ENCODE assay signal across 19 mouse cellular contexts in genomic region chr2:109972310-109972709, GRCm38 (mm10). TPM values are rescaled to one million over a fixed set of nuclear protein-coding genes. Genes with fewer than 3 reads are reported as not detected.
DNase-seq lines count a peak whose midpoint lies in the region; ATAC-seq lines count a peak whose summit lies in the region.
"Had no signal": no experiment of that assay in that cellular context is flagged by ENCODE, and none has a peak within 500 bp of the region (broad histone marks: within the 10 kb centered on the region; RNA-seq: fewer than 3 reads in every experiment).

No protein-coding gene starts in this region.

- no peak for DNase-seq in embryonic facial prominence, embryonic 10.5 days (ENCODE audit: low spot score)
- DNase-seq in embryonic facial prominence, embryonic 14.5 days (ENCODE audit: low spot score): no peak
- DNase-seq in forebrain, embryonic 10.5 days (ENCODE audit: extremely low spot score, low spot score): no peak
- DNase-seq: adrenal gland, adult 2 months; adrenal gland, adult 8-10 months; adrenal gland, postnatal 10 days; adrenal gland, postnatal 14 days; adrenal gland, postnatal 25 days; adrenal gland, postnatal 36 days; B cell, adult 2 months; cerebellum, adult 11 months; cerebellum, adult 11-12 months; cerebellum, adult 18-20 months had no signal

- peaks cover 13% of the 10 kb centered on the region; the same call in 1 of the 2 replicates for H3K4me1 ChIP-seq in embryonic facial prominence, embryonic 12.5 days
- H3K4me1 ChIP-seq in embryonic facial prominence, embryonic 10.5 days: peaks cover 23% of the 10 kb centered on the region
- peaks cover 25% of the 10 kb centered on the region for H3K4me1 ChIP-seq in embryonic facial prominence, embryonic 14.5 days (ENCODE audit: control insufficient read depth, insufficient read depth, low read length)
- H3K4me1 ChIP-seq in forebrain, embryonic 10.5 days: peaks cover 14% of the 10 kb centered on the region

- no peaks in the 10 kb centered on the region for H3K9me3 ChIP-seq in embryonic facial prominence, embryonic 12.5 days
- no peaks in the 10 kb centered on the region for H3K9me3 ChIP-seq in embryonic facial prominence, embryonic 10.5 days
- H3K9me3 ChIP-seq in embryonic facial prominence, embryonic 14.5 days (ENCODE audit: control insufficient read depth, low read length): no peaks in the 10 kb centered on the region
- H3K9me3 ChIP-seq in forebrain, embryonic 10.5 days: no peaks in the 10 kb centered on the region
- H3K9me3 ChIP-seq: G1E had no signal

- no peaks in the 10 kb centered on the region for H3K27me3 ChIP-seq in embryonic facial prominence, embryonic 12.5 days
- no peaks in the 10 kb centered on the region for H3K27me3 ChIP-seq in embryonic facial prominence, embryonic 10.5 days (replicated peaks; ENCODE audit: low read depth, poor library complexity, severe bottlenecking)
- no peaks in the 10 kb centered on the region for H3K27me3 ChIP-seq in embryonic facial prominence, embryonic 14.5 days (replicated peaks; ENCODE audit: control insufficient read depth, insufficient read depth, low read length)
- peaks cover 26% of the 10 kb centered on the region for H3K27me3 ChIP-seq in forebrain, embryonic 10.5 days (ENCODE audit: poor library complexity, severe bottlenecking)
- H3K27me3 ChIP-seq: CH12.LX, Patski had no signal

- peak; percentile 68; the same call in 1 of the 2 replicates for ATAC-seq in embryonic facial prominence, embryonic 12.5 days (ENCODE audit: insufficient number of reproducible peaks, insufficient read depth, low FRiP score, low TSS enrichment)
- peak; percentile 70; the same call in 1 of the 2 replicates for ATAC-seq in embryonic facial prominence, embryonic 14.5 days (ENCODE audit: low read depth)
- ATAC-seq: activated CD4-positive, CD25-positive, alpha-beta regulatory T cell, adult 4 months; CD4-positive, CD25-positive, alpha-beta regulatory T cell, adult 4 months; Patski had no signal

- H3K4me3 ChIP-seq in embryonic facial prominence, embryonic 12.5 days: no peak overlapping the region
- H3K4me3 ChIP-seq in embryonic facial prominence, embryonic 10.5 days: no peak overlapping the region
- H3K4me3 ChIP-seq in embryonic facial prominence, embryonic 14.5 days (ENCODE audit: low read depth, low read length): no peak overlapping the region
- no peak overlapping the region for H3K4me3 ChIP-seq in forebrain, embryonic 10.5 days

- H3K36me3 ChIP-seq in embryonic facial prominence, embryonic 12.5 days: peaks cover 4% of the 10 kb centered on the region; the same call in 1 of the 2 replicates
- H3K36me3 ChIP-seq in embryonic facial prominence, embryonic 10.5 days (replicated peaks): peaks cover 10% of the 10 kb centered on the region
- H3K36me3 ChIP-seq in embryonic facial prominence, embryonic 14.5 days (ENCODE audit: control insufficient read depth, insufficient read depth, low read length): peaks cover 10% of the 10 kb centered on the region; the same call in 1 of the 2 replicates
- H3K36me3 ChIP-seq in forebrain, embryonic 10.5 days (replicated peaks): 0 out of 2 replicates have a peak, but pooled peaks cover 3% of the 10 kb centered on the region

- H3K27ac ChIP-seq in embryonic facial prominence, embryonic 12.5 days: no peak overlapping the region
- no peak overlapping the region for H3K27ac ChIP-seq in embryonic facial prominence, embryonic 10.5 days (replicated peaks)
- no peak overlapping the region for H3K27ac ChIP-seq in embryonic facial prominence, embryonic 14.5 days (replicated peaks; ENCODE audit: low read depth, low read length)
- H3K27ac ChIP-seq in forebrain, embryonic 10.5 days: no peak overlapping the region

- H3K9ac ChIP-seq in embryonic facial prominence, embryonic 12.5 days: no peak overlapping the region
- H3K9ac ChIP-seq in embryonic facial prominence, embryonic 14.5 days (ENCODE audit: low read depth, low read length): no peak overlapping the region

- 82% methylated on average over 2 of the region's 2 CpGs for WGBS in embryonic facial prominence, embryonic 12.5 days
- WGBS in embryonic facial prominence, embryonic 10.5 days: 81% methylated on average over 2 of the region's 2 CpGs
- WGBS in embryonic facial prominence, embryonic 14.5 days: 82% methylated on average over 2 of the region's 2 CpGs
- WGBS in forebrain, embryonic 10.5 days: 72% methylated on average over 2 of the region's 2 CpGs

- H3K4me2 ChIP-seq in embryonic facial prominence, embryonic 12.5 days (replicated peaks): no peak overlapping the region
- H3K4me2 ChIP-seq in embryonic facial prominence, embryonic 14.5 days (ENCODE audit: low read depth, low read length): no peak overlapping the region

RNA-seq across cellular contexts. Expression of gene Ccdc34, which starts 45.3 kb away (rescaled TPM):
- polyA plus RNA-seq in embryonic facial prominence, embryonic 12.5 days (2016; fragmentation: Nextera tagmentation; extraction: Ambion mirVana): 45.7 and 51.0 TPM in 2 replicates
- polyA plus RNA-seq in embryonic facial prominence, embryonic 10.5 days (2016; fragmentation: Nextera tagmentation; extraction: Ambion mirVana): 57.1 and 63.6 TPM in 2 replicates
- 36.1 and 37.7 TPM in 2 replicates for polyA plus RNA-seq in embryonic facial prominence, embryonic 14.5 days (2014; fragmentation: Nextera tagmentation; extraction: Ambion mirVana)
- polyA plus RNA-seq in forebrain, embryonic 10.5 days (2016; fragmentation: Nextera tagmentation; extraction: Ambion mirVana): 58.9 and 63.7 TPM in 2 replicates

RNA-seq across cellular contexts. Expression of gene Lgr4, which starts 54.9 kb away (rescaled TPM):
- 18.6 and 22.3 TPM in 2 replicates for polyA plus RNA-seq in embryonic facial prominence, embryonic 12.5 days (2016; fragmentation: Nextera tagmentation; extraction: Ambion mirVana)
- 14.1 and 14.6 TPM in 2 replicates for polyA plus RNA-seq in embryonic facial prominence, embryonic 10.5 days (2016; fragmentation: Nextera tagmentation; extraction: Ambion mirVana)
- 24.6 and 25.0 TPM in 2 replicates for polyA plus RNA-seq in embryonic facial prominence, embryonic 14.5 days (2014; fragmentation: Nextera tagmentation; extraction: Ambion mirVana)
- polyA plus RNA-seq in forebrain, embryonic 10.5 days (2016; fragmentation: Nextera tagmentation; extraction: Ambion mirVana): 7.2 and 8.4 TPM in 2 replicates
